Mouse (Mus musculus) cerebellum, adult 2 months (tissue): ENCODE results near the gene Zfhx3.

Experiments
- CTCF ChIP-seq: fragments of 200-500 bp; IDR thresholded peaks from 2 replicates; pipeline ENCODE4 v1.5.1; 2011; ENCODE audit warnings: low read depth, mild to moderate bottlenecking, control low read depth, low read length, moderate library complexity, borderline replicate concordance; ENCODE audit not compliant: insufficient read depth
- POLR2A ChIP-seq: fragments of 200-500 bp; IDR thresholded peaks from 2 replicates; pipeline ENCODE4 v1.6.1; 2011; ENCODE audit warnings: low read length, control low read depth, borderline replicate concordance; ENCODE audit not compliant: insufficient read depth

DNA sequence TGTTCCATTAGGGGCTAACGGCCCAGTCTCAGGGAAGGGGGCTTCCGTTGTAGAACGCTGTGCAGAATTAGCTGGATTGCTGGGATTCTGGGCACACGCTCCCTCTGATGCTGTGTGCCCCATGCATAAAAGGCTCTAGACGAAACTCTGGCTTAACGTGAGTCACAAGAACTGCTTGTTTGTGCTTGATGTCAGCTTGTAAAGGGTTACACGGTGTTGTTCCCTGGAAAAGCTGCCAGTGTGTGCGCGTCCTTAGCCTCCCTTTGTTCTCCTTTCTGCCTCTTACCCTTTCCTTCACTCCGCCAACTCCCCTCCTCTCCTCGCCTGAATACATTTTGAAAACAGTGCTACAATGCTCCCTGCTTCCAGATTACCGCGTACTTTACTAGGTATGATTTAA, 1001.9 kb downstream of the Zfhx3 start:
- TF ChIP-seq CTCF, result no peak
- no peak for TF ChIP-seq POLR2A
